Mouse (Mus musculus) C2C12 (cell line): ENCODE measurements around the gene Npm1. TPM values are rescaled to one million over a fixed set of nuclear protein-coding genes. Genes with fewer than 3 reads are reported as not detected.

ENCODE experiments used
- H3K27me3 ChIP-seq: one replicate; pipeline ENCODE4 v1.6.1; 2011; ENCODE audit not compliant: control insufficient read depth, insufficient read depth, insufficient read length
- H3K36me3 ChIP-seq: one replicate; pipeline ENCODE4 v1.6.1; 2011; ENCODE audit not compliant: control insufficient read depth, insufficient read depth
- H3K4me3 ChIP-seq: one replicate; pipeline ENCODE4 v1.5.1; 2011; ENCODE audit warnings: mild to moderate bottlenecking, control low read depth; ENCODE audit not compliant: poor library complexity, insufficient read depth, severe bottlenecking
- H3K79me2 ChIP-seq: one replicate; pipeline ENCODE4 v1.6.1; 2011; ENCODE audit not compliant: control insufficient read depth, insufficient read depth
- H3K79me3 ChIP-seq: one replicate; pipeline ENCODE4 v1.6.1; 2011; ENCODE audit warnings: low read depth, control low read depth
- H3ac ChIP-seq: one replicate; pipeline ENCODE3; 2011; ENCODE audit warnings: low read depth; ENCODE audit not compliant: control insufficient read depth, insufficient read length
- CEBPB ChIP-seq: IDR thresholded peaks from one replicate; pipeline ENCODE4 v1.6.1; 2011; ENCODE audit warnings: low read depth, mild to moderate bottlenecking, control low read depth, moderate library complexity
- CTCF ChIP-seq: IDR thresholded peaks from one replicate; pipeline ENCODE4 v1.5.1; 2011; ENCODE audit not compliant: control insufficient read depth, insufficient read depth, insufficient read length
- FOSL1 ChIP-seq: IDR thresholded peaks from one replicate; pipeline ENCODE4 v1.8.0; 2011; ENCODE audit warnings: mild to moderate bottlenecking, low read length; ENCODE audit not compliant: poor library complexity, insufficient read depth, severe bottlenecking
- MAX ChIP-seq: IDR thresholded peaks from one replicate; pipeline ENCODE4 v1.6.1; 2011; ENCODE audit warnings: mild to moderate bottlenecking, control low read depth
- MYOD1 ChIP-seq: IDR thresholded peaks from one replicate; pipeline ENCODE4 v1.6.1; 2011; ENCODE audit warnings: low read depth; ENCODE audit not compliant: control insufficient read depth, insufficient read length
- MYOG ChIP-seq: IDR thresholded peaks from one replicate; pipeline ENCODE4 v1.6.1; 2011; ENCODE audit not compliant: control insufficient read depth, insufficient read length; ENCODE audit errors: extremely low read depth
- USF1 ChIP-seq: IDR thresholded peaks from one replicate; pipeline ENCODE4 v1.6.1; 2011; ENCODE audit warnings: low read depth, mild to moderate bottlenecking, control low read depth, moderate library complexity
- polyA plus RNA-seq: library from polyadenylated mRNA; unstranded; fragments of >200 nt; fragmentation: generic; extraction: Trizol; gene quantifications from one replicate; pipeline ENCODE4 v1.2.1, GENCODE M21; 2012; ENCODE audit warnings: missing spikeins

Gene Npm1
- polyA plus RNA-seq, 1 experiment: 702 TPM

- no peaks in the 10 kb centered on the region for H3K27me3 ChIP-seq
- no peaks in the 10 kb centered on the region for H3K79me2 ChIP-seq
- peak overlapping the region; percentile 34 for H3ac ChIP-seq
- no peaks in the 10 kb centered on the region for H3K79me3 ChIP-seq
- no peaks in the 10 kb centered on the region for H3K36me3 ChIP-seq
- H3K4me3 ChIP-seq: peak overlapping the region; percentile 6
- no peak for TF ChIP-seq FOSL1
- no peak for TF ChIP-seq MAX
- no peak for TF ChIP-seq CEBPB
- no peak for TF ChIP-seq USF1
- TF ChIP-seq MYOG: no peak
Measured at GRCm38 (mm10) chr11:33122575-33123268, 40.3 kb downstream of the Npm1 start.

- Histone ChIP-seq H3ac (no peak overlapping the region), H3K4me3 (no peak overlapping the region), H3K79me2 (no peaks in the 10 kb centered on the region), H3K79me3 (no peaks in the 10 kb centered on the region), H3K27me3 (peaks cover 6% of the 10 kb centered on the region), H3K36me3 (no peaks in the 10 kb centered on the region)
- no peak for TF ChIP-seq MYOD1
- no peak for TF ChIP-seq FOSL1
Measured at GRCm38 (mm10) chr11:33119556-33119955, 43.5 kb downstream of the Npm1 start.

GRCm38 (mm10) chr11:33119116-33119515 is 43.9 kb downstream of the Npm1 start:
- peaks cover 7% of the 10 kb centered on the region for H3K27me3 ChIP-seq
- no peaks in the 10 kb centered on the region for H3K79me2 ChIP-seq
- no peak for TF ChIP-seq CEBPB
- no peak for TF ChIP-seq FOSL1
- no peak for TF ChIP-seq MAX
- no peak for TF ChIP-seq MYOG
- no peak for TF ChIP-seq USF1
- no peak for TF ChIP-seq MYOD1
- no peak for TF ChIP-seq CTCF
- H3K4me3 ChIP-seq: no peak overlapping the region
- no peak overlapping the region for H3ac ChIP-seq
- no peaks in the 10 kb centered on the region for H3K36me3 ChIP-seq
- H3K79me3 ChIP-seq: no peaks in the 10 kb centered on the region

- Histone ChIP-seq H3K27me3 (peaks cover 7% of the 10 kb centered on the region), H3K79me2 (no peaks in the 10 kb centered on the region), H3ac (no peak overlapping the region), H3K36me3 (no peaks in the 10 kb centered on the region), H3K4me3 (no peak overlapping the region), H3K79me3 (no peaks in the 10 kb centered on the region)
- TF ChIP-seq FOSL1 (no peak), CEBPB (no peak), MYOG (no peak), MAX (no peak), MYOD1 (no peak), USF1 (peak; percentile 70)
Measured at GRCm38 (mm10) chr11:33118480-33118879, 44.5 kb downstream of the Npm1 start.

GRCm38 (mm10) chr11:33115796-33116195 is 47.2 kb downstream of the Npm1 start:
- no peaks in the 10 kb centered on the region for H3K36me3 ChIP-seq
- TF ChIP-seq MYOG (no peak), USF1 (no peak)

GRCm38 (mm10) chr11:33112407-33112806 is 50.6 kb downstream of the Npm1 start:
- Histone ChIP-seq H3ac (no peak overlapping the region), H3K4me3 (no peak overlapping the region), H3K79me3 (no peaks in the 10 kb centered on the region), H3K27me3 (peaks cover 25% of the 10 kb centered on the region), H3K79me2 (no peaks in the 10 kb centered on the region), H3K36me3 (no peaks in the 10 kb centered on the region)
- TF ChIP-seq CTCF: no peak
- TF ChIP-seq FOSL1: no peak
- TF ChIP-seq USF1: no peak
- no peak for TF ChIP-seq MAX
- TF ChIP-seq MYOG: no peak
- TF ChIP-seq MYOD1: no peak
- no peak for TF ChIP-seq CEBPB

More at GRCm38 (mm10) chr11:33115796-33116195, 47.2 kb downstream of the Npm1 start:
- Histone ChIP-seq H3K27me3 (peaks cover 12% of the 10 kb centered on the region), H3ac (no peak overlapping the region), H3K79me2 (no peaks in the 10 kb centered on the region), H3K4me3 (no peak overlapping the region), H3K79me3 (no peaks in the 10 kb centered on the region)
